Mouse (Mus musculus) intestine, postnatal 0 days (tissue): Measurements from ENCODE around the gene Stra6l. TPM values are rescaled to one million over a fixed set of nuclear protein-coding genes. Genes with fewer than 3 reads are reported as not detected.

ENCODE experiments used
- ATAC-seq: fragments of 200-750 bp; cut with Nextera tagmentation; 2 replicates; pipeline ENCODE4 v1.8.0; 2017; ENCODE audit warnings: mild to moderate bottlenecking, moderate TSS enrichment, moderate library complexity
- H3K27ac ChIP-seq: fragments of 300-500 bp; sonication (generic); 2 replicates; pipeline ENCODE4 v1.5.1; 2014; ENCODE audit warnings: mild to moderate bottlenecking, low read depth, low read length, moderate library complexity
- H3K27me3 ChIP-seq: fragments of 300-500 bp; sonication (generic); replicated peaks from 2 replicates; pipeline ENCODE4 v1.6.1; 2014; ENCODE audit warnings: low read length, mixed read lengths; ENCODE audit not compliant: control insufficient read depth, insufficient read depth
- H3K36me3 ChIP-seq: fragments of 300-500 bp; sonication (generic); 2 replicates; pipeline ENCODE4 v1.6.1; 2014; ENCODE audit warnings: mild to moderate bottlenecking, moderate library complexity; ENCODE audit not compliant: control insufficient read depth, insufficient read depth
- H3K4me1 ChIP-seq: fragments of 300-500 bp; sonication (generic); replicated peaks from 2 replicates; pipeline ENCODE4 v1.6.1; 2014; ENCODE audit warnings: antibody characterized with exemption, low read length, mixed read lengths; ENCODE audit not compliant: control insufficient read depth, insufficient read depth
- H3K4me2 ChIP-seq: fragments of 300-500 bp; sonication (generic); replicated peaks from 2 replicates; pipeline ENCODE4 v1.6.1; 2014; ENCODE audit warnings: low read depth, mild to moderate bottlenecking, moderate library complexity
- H3K4me3 ChIP-seq: fragments of 300-500 bp; sonication (generic); 2 replicates; pipeline ENCODE4 v1.5.1; 2014; ENCODE audit warnings: low read depth, low read length
- H3K9ac ChIP-seq: fragments of 300-500 bp; sonication (generic); 2 replicates; pipeline ENCODE4 v1.6.1; 2014; ENCODE audit warnings: mild to moderate bottlenecking, low read depth, low read length
- H3K9me3 ChIP-seq: fragments of 300-500 bp; sonication (generic); 2 replicates; pipeline ENCODE4 v1.6.1; 2016; ENCODE audit warnings: mixed run types; ENCODE audit not compliant: control insufficient read depth
- CTCF ChIP-seq: sonication (generic); IDR thresholded peaks from 2 replicates; pipeline ENCODE4 v1.5.1; 2016; ENCODE audit warnings: low read depth, mild to moderate bottlenecking, control low read depth, antibody characterized with exemption, moderate library complexity
- WGBS: fragments of 180-500 bp; shearing (Covaris S2); extraction: QIAGEN DNeasy Blood & Tissue Kit; methylation state at CpG from one replicate; pipeline ENCODE4 v1.1.7; 2014; 5-methylcytosine and 5-hydroxymethylcytosine counted together
- polyA plus RNA-seq: library from polyadenylated mRNA; unstranded; fragments of >200 nt; fragmentation: Nextera tagmentation; extraction: Ambion mirVana; gene quantifications from 2 replicates; pipeline ENCODE4 v1.2.1, GENCODE M21; 2015

Stra6l gene
- polyA plus RNA-seq, 1 experiment from 2014 or later = 47.9 TPM

GRCm38 (mm10) chr4:45853496-45854246 lies 5.2 kb downstream of the Stra6l start:
- Histone ChIP-seq H3K27me3 (no peaks in the 10 kb centered on the region), H3K9ac (no peak overlapping the region), H3K9me3 (no peaks in the 10 kb centered on the region), H3K27ac (peak overlapping the region; percentile 28; the same call in 1 of the 2 replicates), H3K36me3 (0 out of 2 replicates have a peak, but pooled peaks cover 7% of the 10 kb centered on the region), H3K4me2 (no peak overlapping the region), H3K4me3 (no peak overlapping the region), H3K4me1 (0 out of 2 replicates have a peak, but pooled peaks cover 6% of the 10 kb centered on the region)
- 49% methylated on average over 15 of the region's 15 CpGs for WGBS
- ATAC-seq = no peak
- no peak for TF ChIP-seq CTCF

- H3K36me3 ChIP-seq = peaks cover 21% of the 10 kb centered on the region; the same call in 1 of the 2 replicates
Observed at GRCm38 (mm10) chr4:45855803-45856424, 7.5 kb downstream of the Stra6l start.

GRCm38 (mm10) chr4:45861160-45861559 lies 12.7 kb downstream of the Stra6l start:
- H3K27me3 ChIP-seq = no peaks in the 10 kb centered on the region
- TF ChIP-seq CTCF = no peak
- 66% methylated on average over 5 of the region's 5 CpGs for WGBS
- no peak overlapping the region for H3K27ac ChIP-seq
- no peak for ATAC-seq
- H3K4me2 ChIP-seq = no peak overlapping the region
- H3K9ac ChIP-seq = no peak overlapping the region
- no peak overlapping the region for H3K4me3 ChIP-seq
- peaks cover 26% of the 10 kb centered on the region; the same call in 1 of the 2 replicates for H3K36me3 ChIP-seq
- 0 out of 2 replicates have a peak, but pooled peaks cover under 1% of the 10 kb centered on the region for H3K4me1 ChIP-seq
- no peaks in the 10 kb centered on the region for H3K9me3 ChIP-seq

More at GRCm38 (mm10) chr4:45855803-45856424, 7.5 kb downstream of the Stra6l start:
- Histone ChIP-seq H3K4me1 (0 out of 2 replicates have a peak, but pooled peaks cover 6% of the 10 kb centered on the region), H3K4me2 (no peak overlapping the region), H3K9ac (no peak overlapping the region), H3K9me3 (no peaks in the 10 kb centered on the region), H3K4me3 (no peak overlapping the region), H3K27me3 (no peaks in the 10 kb centered on the region), H3K27ac (no peak overlapping the region)
- ATAC-seq = no peak
- WGBS = 51% methylated on average over 19 of the region's 19 CpGs
- TF ChIP-seq CTCF = peak; percentile 87

- H3K9ac ChIP-seq = no peak overlapping the region
- WGBS = 89% methylated on average over 8 of the region's 8 CpGs
- no peak overlapping the region for H3K4me2 ChIP-seq
- no peaks in the 10 kb centered on the region for H3K9me3 ChIP-seq
- no peaks in the 10 kb centered on the region for H3K27me3 ChIP-seq
- H3K36me3 ChIP-seq = peaks cover 26% of the 10 kb centered on the region; the same call in 1 of the 2 replicates
- no peaks in the 10 kb centered on the region for H3K4me1 ChIP-seq
- no peak for TF ChIP-seq CTCF
- H3K27ac ChIP-seq = no peak overlapping the region
- no peak overlapping the region for H3K4me3 ChIP-seq
- ATAC-seq = no peak
Observed at GRCm38 (mm10) chr4:45867416-45867815, 19.0 kb downstream of the Stra6l start.

GRCm38 (mm10) chr4:45869021-45869815 lies 20.8 kb downstream of the Stra6l start:
- no peaks in the 10 kb centered on the region for H3K9me3 ChIP-seq
- no peak overlapping the region for H3K27ac ChIP-seq
- no peak for TF ChIP-seq CTCF
- 54% methylated on average over 23 of the region's 24 CpGs for WGBS
- H3K9ac ChIP-seq = no peak overlapping the region
- no peak overlapping the region for H3K4me2 ChIP-seq
- H3K36me3 ChIP-seq = peaks cover 37% of the 10 kb centered on the region; the same call in 1 of the 2 replicates
- no peak for ATAC-seq
- H3K4me3 ChIP-seq = no peak overlapping the region
- no peaks in the 10 kb centered on the region for H3K4me1 ChIP-seq
- H3K27me3 ChIP-seq = no peaks in the 10 kb centered on the region

GRCm38 (mm10) chr4:45872147-45872546 lies 23.7 kb downstream of the Stra6l start:
- H3K4me3 ChIP-seq = no peak overlapping the region
- H3K9me3 ChIP-seq = peaks cover 3% of the 10 kb centered on the region; the same call in 1 of the 2 replicates
- no peaks in the 10 kb centered on the region for H3K4me1 ChIP-seq
- no peak overlapping the region for H3K4me2 ChIP-seq
- peaks cover 47% of the 10 kb centered on the region; the same call in 1 of the 2 replicates for H3K36me3 ChIP-seq
- no peak overlapping the region for H3K27ac ChIP-seq
- H3K9ac ChIP-seq = no peak overlapping the region
- ATAC-seq = no peak
- TF ChIP-seq CTCF = no peak
- WGBS = 94% methylated on average over 2 of the region's 2 CpGs
- no peaks in the 10 kb centered on the region for H3K27me3 ChIP-seq
